7 mouse cellular contexts compared by ENCODE assay signal in the genomic region with DNA sequence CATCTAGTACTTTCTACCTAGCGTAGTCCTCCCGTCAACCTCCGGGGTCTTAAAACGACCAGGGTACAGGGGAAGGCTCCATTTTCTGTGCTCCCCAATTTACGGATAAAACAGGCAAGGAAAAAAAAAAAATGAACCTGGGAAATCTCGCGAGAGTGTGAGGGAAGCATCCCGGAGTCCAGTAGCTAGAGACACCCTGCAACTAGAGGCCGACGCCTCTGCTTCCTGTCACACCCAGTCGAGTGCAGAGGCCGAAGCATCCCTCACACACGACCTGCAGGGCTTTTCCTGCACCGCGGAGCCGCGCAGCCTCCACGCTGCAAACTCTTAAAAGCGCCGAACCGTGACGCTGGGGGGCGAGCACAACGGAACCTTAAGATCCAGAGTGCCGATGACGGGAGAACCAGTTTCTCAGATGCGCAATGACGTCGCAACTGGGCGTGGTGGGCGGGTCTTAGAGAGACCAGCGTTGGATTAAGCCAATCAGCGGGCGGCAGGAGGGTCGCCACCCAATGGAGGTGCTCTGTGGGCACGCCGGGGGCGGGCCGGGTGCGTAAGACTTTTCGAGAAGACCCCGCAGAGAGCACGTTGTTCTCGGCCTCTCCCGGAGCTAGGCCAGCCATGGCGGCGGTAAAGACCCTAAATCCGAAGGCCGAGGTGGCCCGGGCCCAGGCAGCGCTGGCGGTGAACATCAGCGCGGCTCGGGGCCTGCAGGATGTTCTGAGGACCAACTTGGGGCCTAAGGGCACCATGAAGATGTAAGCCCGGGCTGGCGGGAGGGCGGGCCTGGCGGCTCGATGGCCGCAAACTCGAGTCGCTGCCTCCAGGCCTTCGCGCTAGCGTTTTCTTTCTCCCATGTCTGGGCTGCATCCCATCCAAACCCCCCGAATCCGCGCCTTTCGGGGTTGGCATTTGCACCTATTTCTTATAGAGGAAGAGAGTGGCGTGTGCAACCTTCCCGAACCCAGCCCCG. TPM values are rescaled to one million over a fixed set of nuclear protein-coding genes. Genes with fewer than 3 reads are reported as not detected.
A peak's percentile ranks its signal among the peaks of the same experiment; 100 is the strongest.
DNase-seq lines count a peak whose midpoint lies in the region; ATAC-seq lines count a peak whose summit lies in the region.

Gene Psph, minus strand, starts transcription at position 632 of the 973 bp plus-strand sequence.

- H3K36me3 ChIP-seq in intestine, embryonic 15.5 days = peaks cover 27% of the 10 kb centered on the region
- H3K36me3 ChIP-seq in midbrain, embryonic 10.5 days = peaks cover 37% of the 10 kb centered on the region

- peak; percentile 100 for ATAC-seq in intestine, embryonic 15.5 days

- H3K9ac ChIP-seq in intestine, embryonic 15.5 days = peak within 1 kb of the TSS; percentile 96

- no peaks in the 10 kb centered on the region for H3K27me3 ChIP-seq in intestine, embryonic 15.5 days (replicated peaks)
- no peaks in the 10 kb centered on the region for H3K27me3 ChIP-seq in midbrain, embryonic 10.5 days (ENCODE audit: low read depth, poor library complexity, severe bottlenecking)

- peaks cover 9% of the 10 kb centered on the region for H3K4me1 ChIP-seq in intestine, embryonic 15.5 days (replicated peaks)
- H3K4me1 ChIP-seq in midbrain, embryonic 10.5 days = peaks cover 23% of the 10 kb centered on the region

- peak; percentile 97 for DNase-seq in adrenal gland, adult 2 months
- peak; percentile 100 for DNase-seq in embryo, embryonic 11.5 days (ENCODE audit: low read depth, low spot score)
- peak; percentile 96 for DNase-seq in gastrocnemius, postnatal 36 days
- DNase-seq in left cerebral cortex, postnatal 25 days (ENCODE audit: low spot score in 2 of 2) = peak; percentile 97 to 99
- peak; percentile 100 for DNase-seq in midbrain, embryonic 10.5 days (ENCODE audit: low spot score)
- peak; percentile 98 for DNase-seq in right cerebral cortex, postnatal 4 days

- H3K4me3 ChIP-seq in intestine, embryonic 15.5 days (replicated peaks) = peak within 1 kb of the TSS; percentile 95
- H3K4me3 ChIP-seq in midbrain, embryonic 10.5 days = peak within 1 kb of the TSS; percentile 92

- under 1% methylated on average over 70 of the region's 73 CpGs for WGBS in intestine, embryonic 15.5 days
- WGBS in midbrain, embryonic 10.5 days = under 1% methylated on average over 73 of the region's 73 CpGs

- intact Hi-C loops in gastrocnemius, postnatal 36 days (cut with DNase I) = no loop called here
- intact Hi-C loops in left cerebral cortex, postnatal 25 days (cut with DNase I) = no loop called here

- H3K4me2 ChIP-seq in intestine, embryonic 15.5 days (replicated peaks) = peak within 1 kb of the TSS; percentile 67

- no peaks in the 10 kb centered on the region for H3K9me3 ChIP-seq in intestine, embryonic 15.5 days
- no peaks in the 10 kb centered on the region for H3K9me3 ChIP-seq in midbrain, embryonic 10.5 days (replicated peaks)

- H3K27ac ChIP-seq in intestine, embryonic 15.5 days = peak within 1 kb of the TSS; percentile 100
- H3K27ac ChIP-seq in midbrain, embryonic 10.5 days (replicated peaks) = peak within 1 kb of the TSS; percentile 97

RNA-seq across cellular contexts. Expression of gene Psph, which starts in this region (rescaled TPM):
- 10 to 100 TPM; 20.8 to 23.4 TPM for total RNA-seq in adrenal gland, adult 2 months (2021)
- polyA plus RNA-seq in adrenal gland, adult 2 months (2012; rRNA removed) = 48.7 and 49.3 TPM in 2 replicates
- 10 to 100 TPM; 13.1 to 15.2 TPM for total RNA-seq in gastrocnemius, postnatal 36 days (2021)
- 50.4 and 56.5 TPM in 2 replicates for polyA plus RNA-seq in intestine, embryonic 15.5 days (2015; fragmentation: Nextera tagmentation; extraction: Ambion mirVana)
- 10 to 100 TPM; 21.8 to 23.5 TPM for total RNA-seq in left cerebral cortex, postnatal 25 days (2021)
- 39.7 and 45.4 TPM in 2 replicates for polyA plus RNA-seq in midbrain, embryonic 10.5 days (2016; fragmentation: Nextera tagmentation; extraction: Ambion mirVana)

Comparison
In these comparisons a context has a peak if more than half of its experiments do, and no peak if none do; other contexts are left out.
1. Peak in every context shown above with its lines: DNase-seq, ATAC-seq, H3K4me3 ChIP-seq and H3K27ac ChIP-seq.